Mouse (Mus musculus) right cerebral cortex, postnatal 10 days (tissue): ENCODE measurements around the gene Ccnk.

Experiments used
- DNase-seq, 2 experiments: peaks; one replicate each; pipeline ENCODE4 v3.0.0; 2021; ENCODE audit warnings: low spot score in 2 of 2

Gene Ccnk

DNA sequence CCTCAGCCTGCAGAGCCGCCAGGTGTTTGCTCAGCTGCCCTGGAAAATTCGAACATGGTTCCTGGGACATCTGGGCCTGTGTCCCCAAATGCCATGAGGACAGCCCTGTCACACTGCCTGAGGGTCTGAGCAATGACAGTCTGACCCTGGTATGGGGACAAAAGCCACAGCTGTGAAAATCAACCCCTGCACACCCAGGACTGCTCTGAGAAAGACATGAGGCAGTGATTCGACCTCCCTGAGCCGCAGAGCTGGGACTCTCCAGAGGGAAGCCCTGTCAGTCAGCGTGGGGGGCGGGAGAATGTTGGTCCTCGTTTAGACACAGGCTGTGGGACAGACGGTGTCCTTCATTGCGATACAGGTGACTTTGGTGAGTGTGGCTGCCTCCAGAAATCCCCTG, 66.2 kb downstream of the Ccnk start:
- DNase-seq = no peak

DNA sequence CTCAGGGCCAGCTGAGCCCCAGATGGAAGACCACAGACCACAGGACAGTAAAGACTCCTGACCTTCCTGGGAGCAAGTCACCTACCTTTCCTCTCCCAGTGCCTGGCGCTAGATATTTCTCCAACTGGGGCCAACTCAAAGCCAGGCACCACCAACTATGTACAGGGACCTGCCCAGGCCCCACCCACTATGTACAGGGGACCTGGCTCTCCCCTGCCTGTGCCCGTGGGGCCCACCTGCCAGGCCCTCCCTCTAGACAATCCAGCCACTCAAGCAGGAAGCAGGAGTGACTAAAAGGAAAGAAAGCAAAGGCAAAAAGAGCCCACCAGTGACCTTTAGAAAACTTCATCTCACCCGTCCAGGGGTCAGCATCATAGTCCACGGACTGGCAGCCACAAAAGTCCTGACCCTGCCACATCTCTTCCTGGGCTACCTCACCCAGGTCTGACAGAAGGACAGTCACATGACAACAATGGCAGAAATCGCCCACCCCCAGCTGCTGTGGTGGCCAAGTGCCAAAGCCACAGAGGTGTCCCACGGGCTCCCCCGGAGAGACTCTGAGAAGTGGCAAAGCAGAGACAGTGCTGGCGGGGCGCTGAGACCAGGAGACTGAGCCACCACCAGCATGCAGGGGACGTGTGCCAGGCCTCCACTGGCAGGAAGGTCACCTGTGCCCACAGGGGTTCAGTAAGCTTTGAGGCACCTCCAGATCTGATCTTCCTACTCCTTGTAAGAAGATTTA, 67.6 kb downstream of the Ccnk start:
- DNase-seq = no peak

GRCm38 (mm10) chr12:108249019-108249418, 69.6 kb downstream of the Ccnk start:
- DNase-seq = no peak

- DNase-seq = peak in 1 of 2 experiments; percentile 61
Observed at GRCm38 (mm10) chr12:108249522-108249921, 70.1 kb downstream of the Ccnk start.

DNA sequence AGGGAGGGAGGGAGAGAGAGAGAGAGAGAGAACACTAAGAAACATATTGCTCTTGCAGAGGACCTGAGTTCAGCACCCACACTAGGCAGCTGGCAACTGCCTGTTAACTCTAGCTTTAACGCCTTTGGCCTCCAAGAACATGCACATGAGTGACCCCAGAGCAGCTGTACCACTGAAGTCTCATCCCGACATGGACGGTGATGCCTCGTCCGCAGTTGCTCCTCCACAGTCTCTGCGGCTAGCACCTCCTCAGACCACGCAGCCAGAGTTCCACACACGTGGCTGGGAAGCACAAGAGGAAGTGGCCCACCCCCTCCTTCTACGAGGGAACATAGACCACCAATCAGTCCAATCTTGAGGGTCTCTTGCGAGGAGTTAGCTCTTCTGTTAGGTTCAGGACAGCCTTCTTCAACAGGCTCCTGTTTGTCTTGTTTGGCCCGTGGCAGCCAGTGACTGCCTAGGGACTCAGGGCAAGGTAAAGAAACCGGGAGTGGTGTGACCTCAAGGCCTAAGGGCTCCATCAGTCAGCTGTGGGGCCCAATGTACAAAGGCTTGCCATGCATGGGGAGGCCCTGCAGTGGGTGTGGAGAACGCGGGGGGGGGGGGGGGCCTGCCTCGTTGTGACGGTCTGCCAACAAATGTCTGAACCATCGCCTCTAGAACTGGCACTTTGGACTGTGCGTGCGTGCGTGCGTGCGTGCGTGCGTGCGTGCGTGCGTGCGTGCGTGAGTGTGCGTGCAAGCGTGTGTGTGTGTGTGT, 71.8 kb downstream of the Ccnk start:
- no peak for DNase-seq

DNA sequence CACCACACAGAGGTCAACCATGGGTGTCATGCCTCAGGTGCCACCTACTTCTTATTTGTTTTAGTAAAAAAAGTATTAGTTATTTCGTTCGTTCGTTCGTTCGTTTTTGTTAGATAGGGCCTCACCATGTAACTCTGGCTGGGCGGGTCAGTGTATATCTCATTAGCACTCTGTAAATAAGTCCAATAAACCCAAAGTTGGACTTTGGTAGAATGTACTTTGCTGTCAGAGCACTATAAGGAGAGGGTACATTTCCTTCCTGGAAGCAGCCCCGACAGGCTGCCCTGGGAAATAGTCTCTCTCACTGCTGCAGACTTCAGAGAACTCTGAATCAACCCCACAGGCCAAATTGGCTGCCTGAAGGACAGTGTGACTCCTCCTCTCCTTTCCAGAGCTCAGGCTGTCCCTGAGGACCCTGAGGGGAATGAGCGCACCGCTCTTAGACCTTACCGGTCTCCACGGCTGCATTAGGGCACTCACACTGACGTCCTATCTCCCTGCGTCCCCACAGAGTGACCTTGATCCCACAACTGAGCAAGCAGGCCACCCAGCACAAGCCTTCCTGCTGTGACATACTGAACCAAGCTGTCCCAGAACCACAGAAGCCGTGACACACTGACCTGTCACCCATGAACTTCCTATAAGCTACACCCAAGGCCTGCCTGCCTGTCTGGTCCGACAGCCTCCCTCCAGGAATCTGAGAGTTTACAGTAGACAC, 72.6 kb downstream of the Ccnk start:
- DNase-seq = no peak
